ENCODE assay signal across 8 mouse cellular contexts in genomic region chr11:94486001-94486400, GRCm38 (mm10). TPM values are rescaled to one million over a fixed set of nuclear protein-coding genes. Genes with fewer than 3 reads are reported as not detected.
DNase-seq lines count a peak whose midpoint lies in the region; ATAC-seq and TF ChIP-seq lines count a peak whose summit lies in the region.

Spata20 (minus strand) TSS chr11:94486179.

- no peaks in the 10 kb centered on the region for H3K36me3 ChIP-seq in forebrain, embryonic 12.5 days (replicated peaks)
- no peaks in the 10 kb centered on the region for H3K36me3 ChIP-seq in heart, embryonic 16.5 days (ENCODE audit: control insufficient read depth, insufficient read depth)
- H3K36me3 ChIP-seq in liver, embryonic 14.5 days (replicated peaks; ENCODE audit: control insufficient read depth, insufficient read depth, low read depth) = no peaks in the 10 kb centered on the region
- no peaks in the 10 kb centered on the region for H3K36me3 ChIP-seq in neural tube, embryonic 13.5 days

- H3K27ac ChIP-seq in forebrain, embryonic 12.5 days = no peak within 1 kb of the TSS
- H3K27ac ChIP-seq in heart, embryonic 16.5 days (ENCODE audit: low read length) = no peak within 1 kb of the TSS
- no peak within 1 kb of the TSS for H3K27ac ChIP-seq in liver, embryonic 14.5 days
- no peak within 1 kb of the TSS for H3K27ac ChIP-seq in neural tube, embryonic 13.5 days (replicated peaks)

- TF ChIP-seq CTCF in liver, embryonic 14.5 days (IDR thresholded peaks at IDR 0.05; ENCODE audit: low read depth) = peak; percentile 96

- ATAC-seq in CD4-positive, CD25-positive, alpha-beta regulatory T cell, adult 4 months = peak; percentile 54
- ATAC-seq in forebrain, embryonic 12.5 days (ENCODE audit: low FRiP score) = peak; percentile 77
- ATAC-seq in heart, embryonic 16.5 days (replicated peaks; ENCODE audit: extremely low read depth, insufficient read depth, low FRiP score) = peak; percentile 69; the same call in 1 of the 2 replicates
- ATAC-seq in liver, embryonic 14.5 days (ENCODE audit: insufficient read depth) = peak; percentile 55; the same call in 1 of the 2 replicates
- ATAC-seq in neural tube, embryonic 13.5 days (ENCODE audit: low read depth) = peak; percentile 78

- peaks cover 11% of the 10 kb centered on the region for H3K4me1 ChIP-seq in forebrain, embryonic 12.5 days
- H3K4me1 ChIP-seq in heart, embryonic 16.5 days (ENCODE audit: control insufficient read depth, insufficient read depth, low read length) = no peaks in the 10 kb centered on the region
- H3K4me1 ChIP-seq in liver, embryonic 14.5 days (replicated peaks; ENCODE audit: control insufficient read depth in 2 of 2, insufficient read depth in 2 of 2, low read length in 1 of 2) = no peaks in the 10 kb centered on the region
- H3K4me1 ChIP-seq in neural tube, embryonic 13.5 days (replicated peaks) = peaks cover 5% of the 10 kb centered on the region; the same call in 1 of the 2 replicates

- H3K27me3 ChIP-seq in forebrain, embryonic 12.5 days = peaks cover 54% of the 10 kb centered on the region
- H3K27me3 ChIP-seq in heart, embryonic 16.5 days (ENCODE audit: control insufficient read depth, insufficient read depth, low read length) = peaks cover 28% of the 10 kb centered on the region
- H3K27me3 ChIP-seq in liver, embryonic 14.5 days (ENCODE audit: control insufficient read depth, insufficient read depth, low read length) = peaks cover 18% of the 10 kb centered on the region
- peaks cover 46% of the 10 kb centered on the region for H3K27me3 ChIP-seq in neural tube, embryonic 13.5 days

- no peak for TF ChIP-seq EP300 in liver, embryonic 14.5 days (IDR thresholded peaks at IDR 0.05; ENCODE audit: low read depth)

- peak; percentile 61 for DNase-seq in c-Kit-positive CD71-negative TER-119-negative erythroid progenitor cells, embryonic 14.5 days (ENCODE audit: low read depth)
- DNase-seq in kidney, postnatal 25 days = peak; percentile 85 to 89
- DNase-seq in liver, embryonic 14.5 days (ENCODE audit: low read depth in 3 of 3, low spot score in 3 of 3) = peak; percentile 9 to 35 (median 13)
- DNase-seq in testis, postnatal 10 days (ENCODE audit: low spot score) = peak; percentile 94

- no peaks in the 10 kb centered on the region for H3K9me3 ChIP-seq in forebrain, embryonic 12.5 days
- H3K9me3 ChIP-seq in heart, embryonic 16.5 days (replicated peaks; ENCODE audit: control insufficient read depth, low read length) = no peaks in the 10 kb centered on the region
- no peaks in the 10 kb centered on the region for H3K9me3 ChIP-seq in liver, embryonic 14.5 days (ENCODE audit: control insufficient read depth, low read length)
- H3K9me3 ChIP-seq in neural tube, embryonic 13.5 days = no peaks in the 10 kb centered on the region

- WGBS in forebrain, embryonic 12.5 days = 2% methylated on average over 24 of the region's 24 CpGs
- WGBS in heart, embryonic 16.5 days = 4% methylated on average over 24 of the region's 24 CpGs
- 5% methylated on average over 24 of the region's 24 CpGs for whole genome bisulfite sequencing in liver, embryonic 14.5 days (ENCODE audit: insufficient replicate concordance)
- 3% methylated on average over 24 of the region's 24 CpGs for WGBS in neural tube, embryonic 13.5 days

- H3K4me3 ChIP-seq in forebrain, embryonic 12.5 days (replicated peaks) = 0 out of 2 replicates have a peak within 1 kb of the TSS, but pooled peaks have one; percentile 9
- no peak within 1 kb of the TSS for H3K4me3 ChIP-seq in heart, embryonic 16.5 days (ENCODE audit: low read length)
- no peak within 1 kb of the TSS for H3K4me3 ChIP-seq in liver, embryonic 14.5 days (ENCODE audit: insufficient read depth in 1 of 2, low read depth in 2 of 2, low read length in 2 of 2)
- peak within 1 kb of the TSS; percentile 10; the same call in 1 of the 2 replicates for H3K4me3 ChIP-seq in neural tube, embryonic 13.5 days

- no peak within 1 kb of the TSS for H3K9ac ChIP-seq in forebrain, embryonic 12.5 days
- H3K9ac ChIP-seq in heart, embryonic 16.5 days (ENCODE audit: low read length) = no peak within 1 kb of the TSS
- H3K9ac ChIP-seq in liver, embryonic 14.5 days (replicated peaks) = no peak within 1 kb of the TSS
- no peak within 1 kb of the TSS for H3K9ac ChIP-seq in neural tube, embryonic 13.5 days

- H3K4me2 ChIP-seq in forebrain, embryonic 12.5 days = peak within 1 kb of the TSS; percentile 39
- peak within 1 kb of the TSS; percentile 49 for H3K4me2 ChIP-seq in heart, embryonic 16.5 days (ENCODE audit: low read depth, low read length)
- no peak within 1 kb of the TSS for H3K4me2 ChIP-seq in liver, embryonic 14.5 days (ENCODE audit: low read depth)
- peak within 1 kb of the TSS; percentile 42 for H3K4me2 ChIP-seq in neural tube, embryonic 13.5 days

RNA-seq across cellular contexts. Expression of gene Spata20, which starts in this region (rescaled TPM):
- polyA plus RNA-seq in CD4-positive, CD25-positive, alpha-beta regulatory T cell, adult 4 months (2017; shearing (Covaris generic)) = not detected
- polyA plus RNA-seq in forebrain, embryonic 12.5 days (2016; fragmentation: Nextera tagmentation; extraction: Ambion mirVana) = 0.19 and 0.26 TPM in 2 replicates
- polyA plus RNA-seq in heart, embryonic 16.5 days (2015; fragmentation: Nextera tagmentation; extraction: Ambion mirVana) = 0.08 and 0.25 TPM in 2 replicates
- polyA plus RNA-seq in liver, embryonic 14.5 days (2012; rRNA removed) = not detected in 2 replicates
- not detected in 2 replicates for polyA plus RNA-seq in liver, embryonic 14.5 days (2014; fragmentation: Nextera tagmentation; extraction: Ambion mirVana)
- 0.28 TPM in 1 of 2 replicates, not detected in the other for polyA plus RNA-seq in neural tube, embryonic 13.5 days (2015; fragmentation: Nextera tagmentation; extraction: Ambion mirVana)

Comparison
In these comparisons a context has a peak if more than half of its experiments do, and no peak if none do; other contexts are left out.
1. Peak in ATAC-seq in CD4-positive, CD25-positive, alpha-beta regulatory T cell, adult 4 months; RNA of the gene not detected or under 1 TPM.
2. Peak in ATAC-seq, H3K4me3 ChIP-seq and H3K4me2 ChIP-seq in forebrain, embryonic 12.5 days; RNA of the gene not detected or under 1 TPM.
3. Peak in ATAC-seq and H3K4me2 ChIP-seq in heart, embryonic 16.5 days; RNA of the gene not detected or under 1 TPM.
4. Peak in DNase-seq and ATAC-seq in liver, embryonic 14.5 days; RNA of the gene not detected or under 1 TPM.
5. Peak in ATAC-seq, H3K4me3 ChIP-seq and H3K4me2 ChIP-seq in neural tube, embryonic 13.5 days; RNA of the gene not detected or under 1 TPM.
6. DNase-seq: peak in every context shown above with its lines; median percentile 94 in testis, postnatal 10 days; 87 in kidney, postnatal 25 days; 61 in c-Kit-positive CD71-negative TER-119-negative erythroid progenitor cells, embryonic 14.5 days; 13 in liver, embryonic 14.5 days.